Mouse (Mus musculus) left cerebral cortex, postnatal 10 days (tissue): Measurements from ENCODE around the gene S100a16. TPM values are rescaled to one million over a fixed set of nuclear protein-coding genes. Genes with fewer than 3 reads are reported as not detected.

Source experiments
- DNase-seq, 2 experiments: peaks; one replicate each; pipeline ENCODE4 v3.0.0; 2021 to 2022; ENCODE audit warnings: low spot score in 2 of 2, mixed read lengths in 1 of 2; ENCODE audit errors: extremely low spot score in 1 of 2
- intact Hi-C: fragments of 180-260 bp; cut with DNase I; formaldehyde crosslinking; loops from one replicate; pipeline ENCODE4 v1.15.1; 2025
- total RNA-seq, 2 experiments: library from RNA; stranded (reverse); gene quantifications; 2 replicates each; pipeline ENCODE4 v1.2.3; 2021

Gene S100a16
- total RNA-seq, 2 experiments from 2014 or later: 73.7 to 83.6 TPM

DNA sequence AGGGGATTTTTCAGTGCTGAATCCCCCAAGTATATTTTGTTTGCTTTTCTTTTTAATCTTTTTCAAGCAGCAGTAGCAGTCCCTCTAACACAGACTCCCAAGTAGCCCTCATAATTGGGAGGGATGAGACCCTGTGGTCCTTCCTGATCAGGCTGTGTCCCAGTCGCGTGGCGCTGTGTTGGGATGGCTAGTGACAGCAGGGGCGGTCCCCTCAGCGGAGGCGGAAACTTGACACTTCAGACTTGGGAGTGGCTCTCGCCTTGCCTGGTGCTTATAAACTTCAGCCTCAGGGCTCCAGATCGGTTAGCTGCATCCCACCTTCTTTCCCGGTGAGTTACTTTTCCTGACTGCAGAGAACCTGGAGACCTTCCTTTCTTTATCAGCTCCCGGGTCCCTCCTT, 22.4 kb upstream of the S100a16 start:
- DNase-seq: peak in 1 of 2 experiments; percentile 79
- intact Hi-C loops: no loop called here

DNA sequence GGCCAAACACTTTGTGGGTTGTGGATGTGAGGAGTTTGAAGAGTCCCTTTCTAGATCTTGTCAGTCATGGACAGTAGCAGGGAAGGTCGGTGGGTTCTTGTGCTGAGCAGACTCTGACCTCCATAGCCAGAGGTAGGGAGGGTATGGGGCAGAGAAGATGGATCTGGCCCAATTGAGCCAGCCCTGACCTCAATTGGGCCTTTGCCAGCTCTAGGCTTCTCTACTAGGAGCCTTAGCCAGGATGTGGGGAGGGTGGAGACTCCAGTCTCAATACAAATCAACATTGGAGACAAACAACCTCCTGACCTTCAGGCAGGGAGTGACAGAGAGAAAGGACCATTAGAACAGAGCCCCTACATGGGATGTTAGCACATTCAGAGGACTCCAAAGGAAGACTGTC, 21.8 kb upstream of the S100a16 start:
- peak in 1 of 2 experiments; percentile 64 for DNase-seq
- intact Hi-C loops: no loop called here

DNA sequence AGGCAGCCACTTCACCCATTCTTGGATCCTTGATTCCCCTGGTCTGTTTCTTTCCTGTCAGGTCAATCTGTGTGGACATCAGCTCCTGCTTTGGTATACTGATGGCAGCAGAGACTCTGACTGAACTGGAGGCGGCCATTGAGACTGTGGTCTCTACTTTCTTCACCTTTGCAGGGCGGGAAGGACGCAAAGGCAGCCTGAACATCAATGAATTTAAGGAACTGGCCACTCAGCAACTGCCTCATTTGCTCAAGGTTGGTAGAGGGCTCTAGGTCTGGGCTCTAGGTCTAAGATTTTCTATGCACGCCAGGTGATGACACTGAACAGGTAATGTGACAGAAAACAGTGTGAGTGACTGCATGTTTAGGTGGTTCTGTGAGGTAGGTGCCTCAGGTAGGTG, 21.3 kb upstream of the S100a16 start:
- no peak for DNase-seq
- intact Hi-C loops: no loop called here

DNA sequence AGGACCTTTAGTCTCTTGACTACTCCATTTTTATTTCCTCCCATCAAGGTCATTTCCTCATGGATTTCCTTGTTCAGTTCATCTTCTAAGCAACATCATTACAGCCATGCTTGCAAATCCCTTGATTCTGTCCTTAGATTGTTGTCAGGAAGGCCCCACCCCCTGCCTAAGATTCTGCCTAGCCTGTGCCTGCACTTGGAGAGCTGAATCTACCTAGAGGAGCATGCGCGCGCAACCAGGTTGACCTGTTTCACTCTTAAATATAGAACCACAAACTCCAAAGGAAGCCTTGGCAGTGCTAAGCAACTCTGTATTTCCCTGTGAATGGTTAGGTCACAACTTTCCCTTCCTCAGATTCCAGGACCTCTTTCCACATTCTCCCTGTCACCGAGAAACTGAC, 19.3 kb upstream of the S100a16 start:
- no peak for DNase-seq
- intact Hi-C loops: no loop called here

DNA sequence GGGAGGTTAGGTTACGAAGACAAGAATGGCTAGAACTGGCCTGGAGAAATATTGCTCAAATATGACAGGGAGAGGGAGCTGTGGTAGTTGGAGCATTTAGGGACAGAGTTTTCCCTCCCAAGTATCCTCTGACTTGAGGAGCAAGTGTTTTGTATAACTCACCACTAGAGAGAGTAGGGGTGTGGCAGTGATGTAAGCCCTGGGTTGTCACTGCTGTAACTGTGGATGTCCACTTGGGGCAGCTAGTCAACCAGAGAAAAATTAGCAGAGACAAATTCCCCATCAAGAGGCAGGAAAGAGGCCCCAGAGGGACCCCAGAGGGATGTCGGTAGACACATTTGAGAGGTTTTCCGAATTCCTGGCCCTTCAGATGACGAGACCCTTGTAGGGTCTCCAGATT, 11.6 kb upstream of the S100a16 start:
- DNase-seq: peak in 1 of 2 experiments; percentile 36
- intact Hi-C loops: loop anchor here (5.0 kb wide), 2 partner anchors 47 to 92 kb away; no protein-coding TSS in a partner anchor

DNA sequence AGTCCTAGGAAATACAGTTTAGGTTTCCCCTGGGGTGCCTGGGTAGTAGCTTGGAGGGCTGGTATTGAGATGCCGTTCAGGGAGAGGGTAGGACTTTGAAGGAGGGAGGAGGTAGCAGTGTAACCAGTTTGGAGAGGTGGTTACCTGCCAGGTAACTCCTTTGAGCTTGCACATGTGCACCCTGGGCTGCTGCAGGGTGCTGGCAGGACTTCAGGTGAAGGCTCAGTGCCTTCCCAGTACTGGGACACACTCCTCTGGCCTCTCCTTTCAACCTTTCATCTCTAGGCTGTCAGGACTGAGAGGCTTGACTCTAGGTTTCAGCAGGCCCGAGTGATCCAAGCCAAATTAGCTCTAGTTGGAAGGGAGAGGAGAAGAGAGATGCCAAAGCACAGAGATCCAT, 11.0 kb upstream of the S100a16 start:
- intact Hi-C loops: loop anchor here (5.0 kb wide), 2 partner anchors 46 to 91 kb away; no protein-coding TSS in a partner anchor
- DNase-seq: no peak

DNA sequence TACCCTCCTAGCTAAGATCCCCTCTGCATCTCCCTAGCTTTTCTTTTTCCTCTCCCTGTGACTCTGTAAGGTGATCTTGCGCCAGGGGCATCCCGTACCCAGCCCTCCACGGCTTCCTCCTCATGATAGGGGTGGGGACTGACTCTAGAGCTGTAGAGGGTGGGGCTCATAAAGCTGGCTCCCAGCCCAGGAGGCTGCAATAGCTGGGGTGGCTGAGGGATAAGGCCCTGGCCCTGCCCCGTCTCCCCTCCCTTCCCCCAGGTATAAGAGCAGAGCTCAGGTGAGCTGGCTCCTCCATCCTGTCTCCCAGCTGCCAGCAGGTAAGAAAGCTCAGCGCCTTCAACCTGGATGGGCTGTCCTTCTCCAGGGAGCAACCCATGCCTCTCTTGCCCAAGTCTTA, 10.5 kb upstream of the S100a16 start, which contains the start of gene S100a14:
S100a14 (plus strand) TSS at position 277 of the 400 bp plus-strand sequence.
- intact Hi-C loops: loop anchor here (5.0 kb wide), 2 partner anchors 46 to 91 kb away; no protein-coding TSS in a partner anchor

DNA sequence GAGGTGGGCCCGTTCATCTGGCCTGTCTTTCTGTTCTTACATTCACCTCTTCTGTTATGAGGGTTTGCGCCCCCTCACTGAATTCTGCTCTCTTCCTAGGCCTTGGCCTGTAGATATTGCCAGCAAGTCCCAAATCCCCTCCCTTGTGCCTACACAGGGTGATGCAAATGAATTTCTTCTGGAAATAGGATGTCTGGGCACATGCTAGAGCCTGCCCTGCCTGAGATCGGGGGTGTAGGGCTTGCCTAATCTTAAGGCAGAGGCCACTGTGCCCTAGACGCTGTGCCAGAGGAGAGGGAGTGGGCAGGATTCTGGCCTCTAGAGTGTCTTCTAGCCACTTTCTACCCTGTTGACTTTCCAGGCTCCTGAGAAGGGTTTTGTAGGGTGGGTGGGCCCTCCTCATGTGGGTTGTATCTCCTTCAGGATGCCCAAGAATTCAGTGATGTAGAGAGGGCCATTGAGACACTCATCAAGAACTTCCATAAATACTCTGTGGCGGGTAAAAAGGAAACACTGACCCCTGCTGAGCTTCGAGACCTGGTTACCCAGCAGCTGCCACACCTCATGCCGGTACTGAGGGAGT, 9.7 kb upstream of the S100a16 start:
- intact Hi-C loops: loop anchor here (5.0 kb wide), 2 partner anchors 45 to 90 kb away; no protein-coding TSS in a partner anchor
- DNase-seq: no peak

More for the DNA sequence above, 10.5 kb upstream of the S100a16 start, which contains the start of gene S100a14:
- DNase-seq: no peak

DNA sequence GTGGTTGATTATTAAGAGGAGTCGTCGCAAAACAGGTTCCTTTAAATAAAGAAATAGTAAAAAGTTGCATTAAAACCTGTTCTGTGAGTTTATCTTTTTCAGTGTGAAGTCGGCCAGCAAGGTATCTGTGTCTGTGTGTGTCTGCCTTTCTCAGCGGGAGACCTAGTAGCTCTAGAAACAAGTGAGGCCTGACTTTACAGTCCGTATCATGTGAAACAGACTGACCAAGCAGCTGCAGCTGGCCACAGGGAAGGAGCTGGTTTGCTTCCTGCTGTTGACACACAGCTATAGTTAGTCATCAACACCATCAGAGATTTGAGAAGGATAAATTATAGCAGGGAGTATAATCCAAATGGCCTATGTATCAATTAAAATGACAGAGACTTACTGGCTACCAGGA, 5.3 kb upstream of the S100a16 start:
- intact Hi-C loops: no loop called here

DNA sequence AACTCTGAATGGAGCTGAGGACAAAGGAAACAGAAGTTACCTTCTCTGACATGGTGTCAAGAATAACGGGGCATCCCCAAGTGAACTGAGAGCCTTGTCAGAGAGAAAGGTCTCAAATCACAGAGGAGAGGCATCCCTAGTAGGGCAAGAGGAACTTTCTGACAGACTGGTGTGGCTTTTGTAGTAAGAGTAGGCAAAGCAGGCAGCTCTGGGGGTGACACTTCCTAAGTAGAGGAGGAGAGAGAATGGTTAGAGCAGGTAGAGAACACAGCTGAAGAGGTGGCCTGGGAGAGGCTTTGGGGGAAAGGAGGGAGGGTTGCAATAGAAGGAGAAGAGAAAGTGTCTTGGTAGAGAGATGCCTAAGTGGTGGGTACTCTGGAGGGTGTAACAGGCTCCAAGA, 1.6 kb upstream of the S100a16 start:
- intact Hi-C loops: loop anchor here (5.0 kb wide), 1 partner anchor 42 kb away; no protein-coding TSS in a partner anchor
- no peak for DNase-seq

More for the DNA sequence above, 5.3 kb upstream of the S100a16 start:
- DNase-seq: no peak

DNA sequence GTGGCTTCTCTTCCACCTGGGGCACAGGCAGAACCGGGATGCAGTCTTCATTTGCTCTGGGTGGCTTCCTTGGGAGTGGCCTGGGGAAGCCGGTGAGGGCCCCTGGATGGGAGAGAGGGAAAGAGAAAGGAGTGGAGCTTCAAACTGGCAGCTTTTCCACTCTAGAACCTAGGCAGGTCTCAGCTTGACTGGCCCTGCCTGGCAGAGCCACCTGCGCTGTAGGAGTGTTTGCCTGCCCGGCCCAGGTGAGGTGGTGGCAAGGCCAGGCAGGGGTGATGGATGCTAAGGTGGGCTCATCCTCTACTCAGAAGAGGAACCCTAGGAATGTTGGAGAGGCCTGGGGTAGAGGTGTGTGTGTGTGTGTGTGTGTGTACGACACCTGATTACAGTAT, 847 bp downstream of the S100a16 start:
- intact Hi-C loops: loop anchor here (5.0 kb wide), 1 partner anchor 39 kb away; no protein-coding TSS in a partner anchor
- no peak for DNase-seq

DNA sequence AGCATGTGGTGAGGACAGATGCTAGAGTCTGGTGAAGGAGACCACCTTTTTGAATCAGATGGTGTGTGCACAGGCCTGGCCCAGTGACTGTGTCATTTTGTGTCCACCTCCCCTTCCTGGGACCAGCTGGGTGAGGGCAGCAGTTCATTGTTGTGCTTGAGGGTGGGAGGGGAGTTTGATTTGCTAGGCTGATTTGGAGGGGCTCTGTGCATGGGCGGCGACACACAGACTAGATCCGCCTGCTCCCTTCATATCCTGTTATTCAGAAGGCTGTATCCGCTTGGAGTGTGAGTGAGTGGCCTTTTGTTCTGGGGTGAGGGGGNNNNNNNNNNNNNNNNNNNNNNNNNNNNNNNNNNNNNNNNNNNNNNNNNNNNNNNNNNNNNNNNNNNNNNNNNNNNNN, 3.9 kb downstream of the S100a16 start:
- intact Hi-C loops: no loop called here
- peak in 1 of 2 experiments; percentile 66 for DNase-seq

DNA sequence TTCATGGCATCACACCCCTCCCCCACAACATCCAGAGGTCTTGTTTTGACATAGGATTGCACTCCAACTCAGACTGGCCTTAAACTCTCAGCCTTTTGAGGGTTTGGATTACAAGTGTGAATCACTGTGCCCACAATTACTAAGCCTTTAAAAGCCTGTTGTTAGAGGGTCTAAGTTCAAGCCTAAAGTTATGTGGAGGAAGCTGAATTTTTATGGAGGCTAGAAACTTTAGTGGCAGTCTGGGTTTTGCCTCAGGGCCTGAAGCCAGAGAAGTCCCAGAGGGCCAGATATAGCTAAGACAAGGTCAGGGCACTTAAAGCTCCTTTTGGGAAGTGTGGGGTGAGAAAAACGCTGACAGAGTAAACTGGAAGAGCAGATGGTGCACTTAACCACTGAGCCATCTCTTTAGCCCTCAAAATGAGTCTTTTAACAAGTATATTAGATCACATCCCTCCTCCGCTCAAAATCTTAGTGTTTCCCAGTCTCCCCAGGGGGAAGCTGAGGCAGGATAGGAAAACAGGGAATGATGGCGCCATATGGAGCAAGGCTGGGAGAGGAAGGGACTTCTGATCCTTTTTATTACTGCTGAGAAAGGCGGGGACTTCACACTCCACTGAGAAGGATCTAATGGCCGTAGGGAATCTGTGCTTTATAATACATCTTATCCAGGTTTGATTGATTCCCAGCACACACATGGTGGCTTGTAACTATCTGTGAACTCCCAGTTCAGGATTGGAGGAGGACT, 12.8 kb downstream of the S100a16 start:
- DNase-seq: no peak
- intact Hi-C loops: no loop called here

DNA sequence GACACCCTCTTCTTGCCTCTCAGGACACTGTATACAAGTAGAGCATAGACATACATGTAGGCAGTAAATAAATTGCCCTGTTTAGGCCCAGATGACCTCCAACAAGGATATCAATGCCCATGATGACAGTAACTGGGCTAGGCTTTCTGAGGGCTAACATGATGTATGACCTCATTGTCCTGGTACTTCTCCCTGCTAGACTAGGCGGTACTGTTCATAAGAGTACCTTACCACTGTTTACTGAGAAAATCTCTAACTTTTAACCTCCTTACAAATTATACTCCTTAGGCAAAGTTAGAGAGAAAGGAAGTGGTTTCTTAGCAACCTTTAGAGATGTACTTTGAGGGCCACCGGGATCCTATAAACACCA, 13.4 kb downstream of the S100a16 start:
- intact Hi-C loops: no loop called here
- DNase-seq: no peak

DNA sequence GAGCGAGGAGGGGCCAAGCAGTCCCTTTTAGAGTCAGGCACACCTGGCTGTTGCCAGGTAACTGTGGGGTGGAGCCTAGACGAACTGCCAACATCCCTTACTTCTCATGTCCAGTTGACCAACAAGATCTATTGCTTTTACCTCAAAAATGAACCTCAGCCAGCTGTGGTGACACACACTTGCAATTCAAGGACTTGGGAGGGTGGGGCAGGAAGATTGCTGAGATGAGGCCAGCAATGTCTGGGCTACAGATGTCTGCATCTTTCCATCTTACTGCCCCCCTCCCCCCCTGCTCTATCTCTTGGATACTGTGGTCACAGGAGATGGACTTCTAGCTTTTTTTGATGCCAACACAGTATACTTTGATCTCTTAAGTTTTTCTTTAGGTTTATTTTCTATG, 15.2 kb downstream of the S100a16 start:
- intact Hi-C loops: no loop called here
- DNase-seq: no peak

DNA sequence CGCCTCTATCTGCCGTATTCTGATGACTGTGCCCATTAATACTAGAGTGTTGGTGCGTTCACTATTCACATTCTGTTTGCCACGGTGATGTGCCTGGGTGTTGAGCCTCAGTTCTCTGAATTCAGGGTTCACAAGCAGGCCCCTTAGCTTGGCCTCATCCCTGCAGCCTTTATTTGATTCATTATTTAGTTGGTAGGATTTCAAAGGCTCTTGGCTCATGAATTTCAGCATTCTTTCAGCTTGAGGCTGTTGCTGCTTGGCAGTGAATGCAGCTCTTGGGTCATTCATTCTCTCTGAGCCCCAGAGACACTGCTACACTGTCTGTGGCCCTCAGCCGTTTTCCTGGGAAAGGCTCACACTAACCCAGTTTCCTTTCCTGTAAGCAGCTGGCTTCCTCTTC, 18.9 kb downstream of the S100a16 start:
- intact Hi-C loops: no loop called here
- DNase-seq: peak; percentile 36 to 63

DNA sequence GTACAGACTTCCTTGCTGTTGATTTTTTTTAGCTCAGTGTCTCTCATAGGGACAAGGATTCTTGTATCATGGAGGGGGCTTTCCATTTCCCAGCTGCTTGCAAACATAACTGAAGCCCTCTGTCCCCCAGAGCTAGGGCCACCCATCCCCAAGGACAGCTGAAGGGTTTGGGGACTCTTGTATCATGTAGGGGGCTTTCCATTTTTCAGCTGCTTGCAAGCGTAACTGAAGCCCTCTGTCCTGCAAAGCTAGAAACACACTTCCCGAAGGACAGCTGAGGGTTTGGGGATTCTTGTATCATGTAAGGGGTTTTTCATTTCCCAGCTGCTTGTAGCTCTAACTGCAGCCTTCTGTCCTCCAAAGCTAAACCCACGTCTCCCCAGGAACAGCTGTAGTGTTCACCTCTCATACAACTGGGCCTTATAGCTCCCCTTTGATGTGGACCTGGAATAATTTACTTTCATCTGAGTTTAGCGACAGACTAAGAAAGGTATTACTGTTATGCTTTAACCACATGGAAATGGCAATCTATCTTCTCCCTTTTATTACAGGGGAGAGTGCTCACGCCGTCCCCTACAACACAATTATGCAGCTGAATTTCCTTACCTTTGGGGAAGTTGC, 23.1 kb downstream of the S100a16 start, which contains the start of gene S100a3:
S100a3 (plus strand) TSS at position 571 of the 621 bp plus-strand sequence.
- no peak for DNase-seq
- intact Hi-C loops: no loop called here

DNA sequence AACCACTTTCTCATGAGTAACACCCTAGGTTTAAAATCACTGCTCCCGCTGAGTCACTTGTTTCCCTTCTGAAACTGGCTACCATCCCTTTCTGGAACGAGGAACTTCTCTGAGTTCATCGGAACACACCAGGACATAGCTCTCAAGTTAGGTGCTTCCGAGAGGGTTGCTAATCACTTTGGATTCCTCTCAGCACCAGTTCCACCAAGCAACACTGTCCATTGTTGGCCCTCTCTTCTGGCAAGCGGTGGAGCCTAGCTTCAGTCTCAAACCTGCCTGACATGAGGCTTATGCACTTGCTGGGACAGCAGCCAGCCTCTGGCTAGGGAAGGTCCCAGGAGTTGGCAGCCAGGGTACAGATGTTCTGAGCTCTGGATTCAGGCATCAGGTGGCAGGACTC, 37.6 kb downstream of the S100a16 start:
- DNase-seq: no peak
- intact Hi-C loops: loop anchor here (5.0 kb wide), 2 partner anchors 37 to 47 kb away; partner anchors contain the start of genes S100a14 and S100a16

DNA sequence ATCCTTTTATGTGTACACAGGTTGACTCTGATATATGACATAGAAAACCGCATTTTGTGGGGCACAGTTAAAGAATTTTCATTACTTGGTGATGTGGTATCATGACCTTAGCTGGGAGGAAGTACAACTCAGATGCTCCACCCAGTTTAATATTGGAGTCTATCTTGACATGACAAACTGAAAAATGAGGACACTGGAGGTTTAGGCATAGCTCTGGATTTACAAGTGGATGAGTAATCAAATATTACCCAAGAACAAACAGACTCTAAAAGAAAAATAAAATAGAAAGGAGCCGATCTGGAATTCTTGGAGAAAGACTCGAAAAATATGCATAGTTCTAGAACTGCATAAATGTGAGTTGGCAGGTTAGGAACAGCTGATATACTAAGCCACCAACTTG, 38.3 kb downstream of the S100a16 start:
- intact Hi-C loops: loop anchor here (5.0 kb wide), 1 partner anchor 38 kb away; the partner anchor contains the start of gene S100a16
- DNase-seq: no peak
